Mouse (Mus musculus) gastrocnemius, adult 8-10 months (tissue): Measurements from ENCODE around the gene Cfd. TPM values are rescaled to one million over a fixed set of nuclear protein-coding genes. Genes with fewer than 3 reads are reported as not detected.
A peak's percentile ranks its signal among the peaks of the same experiment; 100 is the strongest.

Experiments used
- DNase-seq, 2 experiments: peaks; one replicate each; pipeline ENCODE4 v3.0.0; 2022; ENCODE audit warnings: low spot score in 2 of 2
- microRNA-seq: library from miRNA; unstranded; fragments of <30 nt; microRNA quantifications from one replicate; pipeline ENCODE4 v1.2.0, GENCODE M21; 2022
- total RNA-seq, 4 experiments: library from RNA; stranded (reverse); gene quantifications; 2 replicates each; pipeline ENCODE4 v1.2.4; 2022

Gene Cfd
- total RNA-seq, 4 experiments from 2014 or later, result 10.7 to 257 (median 39.5) TPM

DNA sequence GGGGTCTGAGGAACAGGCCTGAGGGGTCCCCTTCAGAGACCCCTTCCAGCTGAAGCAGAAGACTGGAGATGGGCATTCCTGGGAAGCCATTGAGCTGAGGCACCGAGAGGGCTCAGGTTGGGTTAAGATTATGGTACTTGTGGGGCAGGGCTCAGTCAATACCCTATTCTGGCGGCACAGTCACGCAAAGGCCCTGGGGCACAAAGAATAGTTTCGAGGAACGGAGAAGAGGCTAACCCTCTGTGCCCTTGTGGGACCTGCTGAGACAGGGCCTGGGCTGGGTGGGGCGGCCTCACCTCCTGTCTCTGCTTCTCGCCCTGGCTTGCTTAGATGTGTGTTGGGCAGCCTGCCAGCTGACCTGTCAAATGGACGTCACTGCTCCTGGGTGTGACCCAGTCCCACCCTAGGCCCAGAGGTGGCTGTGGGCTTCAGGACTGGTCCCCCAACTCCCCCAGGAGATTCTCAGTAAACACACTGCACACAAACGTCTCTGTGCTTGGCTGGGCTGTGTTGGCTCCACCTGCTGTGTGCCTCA lies 42.6 kb downstream of the Cfd start:
- DNase-seq, result no peak

DNA sequence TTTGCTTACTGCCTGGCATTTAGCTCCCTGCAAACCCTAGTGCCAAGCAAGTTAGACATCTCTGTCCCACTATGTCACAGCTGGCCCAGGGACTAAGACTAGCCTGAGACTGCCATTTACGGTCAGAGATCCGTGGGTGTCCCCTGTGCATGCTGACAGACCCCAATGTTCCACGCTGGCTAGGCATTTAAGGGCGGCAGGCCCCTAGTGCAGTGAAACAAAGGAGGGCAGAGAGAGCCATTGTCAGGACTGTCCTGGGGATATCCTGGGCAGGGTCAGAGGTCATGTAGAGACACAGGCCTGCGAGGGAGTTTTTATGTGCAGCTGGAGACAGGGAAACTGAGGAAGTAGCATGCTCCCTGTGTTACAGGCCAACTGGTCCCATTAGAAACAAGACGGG lies 43.2 kb downstream of the Cfd start:
- no peak for DNase-seq

DNA sequence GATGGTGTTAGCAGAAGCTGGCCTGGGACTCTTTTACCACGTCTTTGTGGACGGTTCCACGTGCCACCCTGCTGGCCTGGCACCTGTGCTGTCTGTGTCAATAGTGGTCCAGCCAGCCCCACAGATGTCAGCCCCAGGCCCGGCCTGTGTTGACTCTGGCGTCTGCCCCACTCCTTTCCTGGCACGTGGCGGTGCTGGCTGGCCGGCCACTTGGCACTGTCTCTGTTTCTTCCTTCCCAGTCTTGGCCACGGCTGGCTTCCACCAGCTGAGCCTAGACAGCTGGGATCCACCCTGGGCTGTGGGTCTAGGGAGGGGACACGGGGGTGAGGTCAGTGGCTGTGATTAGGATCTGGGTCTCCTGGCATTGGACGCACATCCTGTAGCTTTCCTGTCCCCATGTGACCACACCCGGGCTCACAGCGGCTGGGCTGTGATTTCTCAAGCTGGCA lies 43.6 kb downstream of the Cfd start:
- DNase-seq, result peak; percentile 88 to 92

DNA sequence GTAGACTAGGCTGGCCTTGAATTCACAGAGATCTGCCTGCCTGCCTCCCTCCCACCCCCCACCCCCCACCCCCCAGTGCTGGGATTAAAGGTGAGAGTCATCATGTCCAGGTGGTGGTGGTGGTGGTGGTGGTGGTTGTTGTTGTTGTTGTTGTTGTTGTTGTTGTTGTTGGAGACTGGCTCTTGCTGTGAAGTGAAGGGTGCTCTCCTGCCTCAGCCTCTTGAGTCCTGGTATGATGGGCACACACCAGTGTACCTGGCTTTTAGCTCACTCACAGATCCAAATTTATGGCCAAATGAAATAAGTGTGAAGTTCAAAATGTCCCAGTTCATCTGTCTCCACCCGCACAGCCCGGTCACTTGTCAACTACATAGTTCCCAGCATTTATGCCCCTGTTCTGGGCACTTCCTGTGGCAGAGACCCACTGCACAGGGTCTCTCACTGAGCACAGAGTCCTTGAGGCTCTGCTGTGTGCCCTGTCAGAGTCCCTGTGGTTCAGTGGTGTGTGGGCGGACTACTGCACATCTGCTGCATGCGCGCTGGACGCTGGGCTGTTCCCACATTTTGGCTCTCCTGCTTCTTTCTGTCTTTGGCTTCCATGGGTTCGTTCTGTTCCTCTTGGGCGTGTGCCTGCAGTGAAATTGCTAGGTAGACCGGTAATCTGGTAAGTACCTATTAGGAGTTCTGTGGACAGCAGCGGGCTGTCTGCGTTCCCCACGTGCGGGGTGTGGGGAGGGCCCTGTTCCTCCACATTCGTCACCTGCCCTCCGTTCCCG lies 44.3 kb downstream of the Cfd start:
- DNase-seq, result no peak

DNA sequence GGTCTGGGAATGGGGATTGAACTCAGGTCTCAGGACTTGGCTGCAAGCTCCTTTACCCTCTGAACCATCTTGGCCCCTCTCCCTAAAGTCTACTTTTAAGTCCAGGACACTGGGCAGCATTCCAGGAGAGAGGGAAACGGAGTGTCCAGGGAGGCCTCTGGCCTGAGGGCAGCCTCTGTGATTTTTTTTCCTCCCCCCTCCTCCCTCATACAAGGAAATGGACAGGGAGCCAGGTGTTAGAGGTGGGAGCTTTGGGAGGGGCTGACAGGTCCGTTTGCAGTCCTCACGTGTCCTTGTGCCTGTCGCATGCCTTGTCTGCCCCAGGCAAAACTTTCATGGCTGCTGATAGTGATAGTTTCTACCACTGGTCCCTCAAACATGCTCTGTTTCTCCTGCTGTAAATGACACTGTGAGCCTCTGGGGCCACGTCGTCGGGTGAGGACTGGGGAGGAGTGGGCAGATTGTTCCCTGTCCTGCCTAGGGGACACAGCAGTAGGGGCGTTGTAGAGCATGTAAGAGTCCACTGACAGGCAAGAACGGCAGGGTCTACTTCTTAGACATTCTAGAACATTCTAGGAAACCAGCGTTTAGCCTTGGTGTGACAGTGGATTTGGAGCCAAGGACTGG lies 45.7 kb downstream of the Cfd start:
- DNase-seq, result no peak

DNA sequence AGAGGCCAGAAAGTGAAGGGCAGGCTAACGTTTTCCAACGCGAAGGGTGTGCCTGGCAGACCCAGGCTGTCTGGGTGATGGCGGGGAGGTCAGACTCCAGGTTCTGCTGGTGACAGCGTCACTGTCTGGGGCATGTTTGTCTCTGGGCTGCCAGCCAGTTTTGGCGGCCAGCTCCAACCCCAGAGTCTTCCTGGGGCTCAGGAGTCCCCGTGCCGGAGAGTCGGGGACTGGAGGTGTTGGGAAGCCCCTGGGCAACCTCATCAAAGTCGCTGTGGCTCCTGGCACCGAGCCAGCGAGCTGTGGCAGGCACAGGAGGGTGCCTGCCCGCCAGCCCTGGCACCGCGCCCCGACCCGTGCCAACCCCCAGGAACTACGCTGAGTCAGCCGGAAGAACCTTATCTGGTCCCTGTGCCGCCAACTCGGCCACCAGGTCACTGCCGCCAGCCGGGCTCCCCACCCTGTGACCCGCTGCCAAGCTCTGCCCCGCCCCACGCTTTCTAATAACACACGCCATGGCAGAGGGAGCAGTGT lies 46.3 kb downstream of the Cfd start:
- DNase-seq, result peak; percentile 62 to 67

DNA sequence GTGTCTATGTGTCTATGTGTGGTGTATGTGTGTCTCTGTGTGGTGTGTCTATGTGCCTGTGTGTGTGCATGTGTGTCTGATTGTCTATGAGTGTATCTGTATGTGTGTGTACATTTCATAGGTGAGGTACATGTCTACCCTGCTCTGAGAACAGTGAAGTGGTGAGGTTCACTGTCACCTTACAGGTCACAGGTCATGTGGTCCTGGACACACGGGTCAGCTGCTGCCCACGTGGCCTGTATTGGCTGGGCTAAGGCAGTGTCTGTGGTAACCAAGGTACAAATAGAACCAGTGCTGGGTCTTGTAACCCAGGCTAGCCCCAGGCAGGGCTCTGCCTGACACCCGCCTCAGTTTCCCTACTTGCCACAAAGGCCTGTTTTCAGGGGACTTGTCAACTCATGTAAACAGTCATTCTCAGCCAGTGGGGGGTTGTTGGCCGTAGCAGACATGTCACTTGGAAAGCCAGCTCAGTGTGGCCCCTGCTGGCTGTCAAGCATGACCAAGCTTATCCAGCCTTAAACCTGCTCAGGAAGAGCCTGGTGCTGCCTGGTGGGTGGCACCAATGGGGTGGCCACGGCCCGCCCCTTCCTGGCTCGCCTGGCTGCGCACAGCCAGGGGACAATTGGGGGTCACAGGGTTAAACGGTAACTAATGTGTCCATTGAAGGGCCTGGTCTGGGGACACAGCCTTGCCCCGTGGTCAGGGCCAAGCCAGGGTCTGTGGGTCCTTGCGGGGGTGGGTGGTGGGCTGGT lies 47.3 kb downstream of the Cfd start:
- no peak for DNase-seq

DNA sequence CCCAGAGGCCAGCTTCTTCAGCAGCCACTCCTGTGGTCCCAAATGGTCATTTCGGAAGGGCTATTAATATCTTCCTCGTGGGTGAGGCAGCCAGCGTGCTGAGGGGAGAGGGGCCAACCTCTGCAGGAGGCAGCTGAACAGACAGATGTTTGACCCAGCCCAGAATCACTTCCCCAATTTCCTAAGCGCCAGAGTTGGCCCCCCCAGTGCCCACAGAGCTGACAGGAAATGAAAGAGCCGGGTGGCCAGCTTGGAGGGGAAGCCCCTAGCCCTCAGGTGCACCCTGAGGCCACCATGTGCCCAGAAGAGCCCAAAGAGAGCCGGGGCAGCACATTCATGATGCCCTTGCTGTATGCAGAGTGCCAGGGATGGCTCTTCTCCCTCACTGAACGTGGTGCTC lies 50.1 kb downstream of the Cfd start:
- no peak for DNase-seq

Small RNA genes within 50 kb of the gene (microRNA-seq; reads per million reads assigned to microRNA genes)
- not detected for gene Mir6910

Other genes starting within 250 kb of the Cfd start
- gene Odf3l2, start 245.1 kb upstream of the Cfd start, total RNA-seq, result 100 to 1,000 TPM in 1 of 4 experiments, 10 to 100 TPM in 3; 32.0 to 113 (median 56.6) TPM
- gene Madcam1, start 226.3 kb upstream of the Cfd start, total RNA-seq, result not detected
- gene Tpgs1, start 221.5 kb upstream of the Cfd start, total RNA-seq, result 10 to 100 TPM; 17.6 to 21.1 (median 20.1) TPM
- 100 to 1,000 TPM; 381 to 451 (median 390) TPM for gene Cdc34, start 208.7 kb upstream of the Cfd start, total RNA-seq
- gene Gzmm, start 201.8 kb upstream of the Cfd start, total RNA-seq, result 10 to 100 TPM in 3 of 4 experiments, 1 to 10 TPM in 1; 9.9 to 15.9 (median 10.2) TPM
- gene Bsg, start 186.4 kb upstream of the Cfd start, total RNA-seq, result 100 to 1,000 TPM; 524 to 920 (median 651) TPM
- gene Hcn2, start 174.2 kb upstream of the Cfd start, total RNA-seq, result under 1 TPM; 0.39 to 0.86 (median 0.73) TPM
- 10 to 100 TPM; 34.1 to 47.2 (median 38.3) TPM for gene Polrmt, start 144.3 kb upstream of the Cfd start, total RNA-seq
- not detected for gene Fgf22, start 135.8 kb upstream of the Cfd start, total RNA-seq
- gene Rnf126, start 123.9 kb upstream of the Cfd start, total RNA-seq, result 10 to 100 TPM; 51.9 to 80.5 (median 53.3) TPM
- 1 to 10 TPM in 2 of 4 experiments, under 1 TPM in 2; 0.73 to 1.2 (median 1.1) TPM for gene Fstl3, start 113.6 kb upstream of the Cfd start, total RNA-seq
- gene Prss57, start 99.9 kb upstream of the Cfd start, total RNA-seq, result not detected
- 10 to 100 TPM in 3 of 4 experiments, 1 to 10 TPM in 1; 6.8 to 12.3 (median 11.2) TPM for gene Palm, start 97.3 kb upstream of the Cfd start, total RNA-seq
- gene Misp, start 69.9 kb upstream of the Cfd start, total RNA-seq, result not detected
- 10 to 100 TPM; 11.8 to 19.3 (median 14.8) TPM for gene Ptbp1, start 36.4 kb upstream of the Cfd start, total RNA-seq
- not detected for gene Prtn3, start 16.4 kb upstream of the Cfd start, total RNA-seq
- under 1 TPM in 1 of 4 experiments, not detected in 3; 0.40 TPM for gene Plppr3, start 16.2 kb upstream of the Cfd start, total RNA-seq
- not detected for gene Elane, start 4.6 kb upstream of the Cfd start, total RNA-seq
- 10 to 100 TPM; 30.8 to 37.1 (median 32.9) TPM for gene Med16, start 18.1 kb downstream of the Cfd start, total RNA-seq
- not detected for gene Gm26602, start 20.0 kb downstream of the Cfd start, total RNA-seq
- gene Kiss1r, start 26.1 kb downstream of the Cfd start, total RNA-seq, result under 1 TPM; 0.13 to 0.36 (median 0.22) TPM
- 100 to 1,000 TPM; 124 to 137 (median 129) TPM for gene R3hdm4, start 30.4 kb downstream of the Cfd start, total RNA-seq
- 1 to 10 TPM; 1.5 to 2.3 (median 2.1) TPM for gene Arid3a, start 36.2 kb downstream of the Cfd start, total RNA-seq
- 10 to 100 TPM; 20.1 to 26.7 (median 23.0) TPM for gene Wdr18, start 69.3 kb downstream of the Cfd start, total RNA-seq
- gene Grin3b, start 79.9 kb downstream of the Cfd start, total RNA-seq, result under 1 TPM; 0.13 to 0.52 (median 0.36) TPM
- gene Tmem259, start 93.5 kb downstream of the Cfd start, total RNA-seq, result 10 to 100 TPM; 67.9 to 81.4 (median 74.4) TPM
- gene Cnn2, start 97.7 kb downstream of the Cfd start, total RNA-seq, result 1 to 10 TPM; 2.7 to 5.3 (median 4.3) TPM
- 1 to 10 TPM; 7.3 to 8.6 (median 8.1) TPM for gene Abca7, start 105.6 kb downstream of the Cfd start, total RNA-seq
- gene Arhgap45, start 125.8 kb downstream of the Cfd start, total RNA-seq, result 1 to 10 TPM in 2 of 4 experiments, under 1 TPM in 2; 0.48 to 1.3 (median 0.84) TPM
- 10 to 100 TPM; 38.3 to 47.6 (median 39.7) TPM for gene Polr2e, start 148.9 kb downstream of the Cfd start, total RNA-seq
- 100 to 1,000 TPM; 510 to 613 (median 541) TPM for gene Gpx4, start 156.3 kb downstream of the Cfd start, total RNA-seq
- 1 to 10 TPM; 4.8 to 5.7 (median 5.3) TPM for gene Sbno2, start 214.7 kb downstream of the Cfd start, total RNA-seq
- gene Stk11, start 224.9 kb downstream of the Cfd start, total RNA-seq, result 100 to 1,000 TPM; 157 to 173 (median 162) TPM
- 100 to 1,000 TPM; 525 to 571 (median 544) TPM for gene Atp5d, start 247.8 kb downstream of the Cfd start, total RNA-seq
- gene Cbarp, start 250.0 kb downstream of the Cfd start, total RNA-seq, result 1 to 10 TPM; 1.9 to 4.0 (median 2.9) TPM